Mouse (Mus musculus): ENCODE data around the gene Tnfsf14. TPM values are rescaled to one million over a fixed set of nuclear protein-coding genes. Genes with fewer than 3 reads are reported as not detected.

The Tnfsf14 gene
- total RNA-seq (2012; rRNA removed) (14.6 and 18.1 TPM in 2 replicates), total RNA-seq (2014; rRNA removed) (13.6 and 15.4 TPM in 2 replicates), polyA plus RNA-seq (2012; ENCODE audit: insufficient read length, low read depth) (10.6 and 12.7 TPM in 2 replicates)

DNA sequence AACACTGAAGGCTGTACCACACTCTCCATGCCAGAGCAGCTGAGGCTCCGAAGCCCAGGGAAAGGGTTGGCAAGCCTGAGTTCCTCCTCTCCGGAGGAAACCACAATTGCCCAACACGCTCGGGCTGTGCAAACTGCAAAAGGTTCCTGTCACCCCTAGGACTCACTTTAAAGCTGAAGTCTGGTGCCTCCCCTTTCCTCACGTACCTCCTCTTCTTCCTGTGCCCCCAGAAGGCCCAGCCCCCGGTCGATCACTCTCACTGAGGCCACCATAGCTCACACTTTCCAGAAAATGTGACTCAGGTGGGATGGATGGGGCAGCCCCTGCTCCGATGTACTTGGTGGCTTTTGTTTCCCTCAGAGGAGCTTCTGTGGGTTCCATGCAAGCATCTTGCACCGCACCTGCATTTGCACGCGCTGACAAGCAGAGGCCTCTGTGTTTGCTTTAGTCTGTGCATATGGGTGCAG is at the start of gene Tnfsf14:
TSS of gene Tnfsf14 (minus strand) at position 137 of the 467 bp plus-strand sequence.
- in situ Hi-C loops (cut with MboI; ENCODE audit: low pct_ligation_motif_present, low pct_unique_long_range_greater_than_20kb, low sequenced_read_pairs) (no loop called here), dilution Hi-C loops (cut with MboI; ENCODE audit: extremely low pct_ligation_motif_present, extremely low pct_unique_long_range_greater_than_20kb, low sequenced_read_pairs) (no loop called here)
- peak within 1 kb of the TSS; percentile 43 to 58 (median 53) for H3K4me3 ChIP-seq (replicated peaks in 1 of 3; ENCODE audit: low read depth in 2 of 3, low read length in 2 of 3, poor library complexity in 1 of 3)
- no peak within 1 kb of the TSS for H3K9ac ChIP-seq (ENCODE audit: insufficient read depth, low read depth)
- peak within 1 kb of the TSS; percentile 39 for H3K4me2 ChIP-seq (ENCODE audit: insufficient read depth, low read depth, poor library complexity, severe bottlenecking)
- peak; percentile 90 for DNase-seq (ENCODE audit: extremely low read depth)
- peaks cover 18 to 60% of the 10 kb centered on the region in 2 experiments for H3K4me1 ChIP-seq (ENCODE audit: control insufficient read depth in 1 of 2, insufficient read depth in 2 of 2)
- peaks cover 6% of the 10 kb centered on the region for H3K27me3 ChIP-seq (replicated peaks)
- peaks cover 0 to 20% of the 10 kb centered on the region in 2 experiments for H3K36me3 ChIP-seq (replicated peaks in 1 of 2; ENCODE audit: control insufficient read depth in 1 of 2, insufficient read depth in 1 of 2, low read length in 1 of 2)
- H3K27ac ChIP-seq (ENCODE audit: insufficient read depth, low read depth) = 0 out of 2 replicates have a peak within 1 kb of the TSS, but pooled peaks have one; percentile 10
- peaks cover 5% of the 10 kb centered on the region for H3K9me3 ChIP-seq (replicated peaks; ENCODE audit: low read length)
- no peaks in the 10 kb centered on the region for H3K79me2 ChIP-seq (replicated peaks; ENCODE audit: control insufficient read depth, extremely low read depth, insufficient read depth, poor library complexity, severe bottlenecking)
- TF ChIP-seq MAX (IDR thresholded peaks at IDR 0.05; ENCODE audit: low read length) (peak; percentile 40; the same call in 1 of the 2 replicates), RAD21 (IDR thresholded peaks at IDR 0.05; ENCODE audit: low read depth, low read length) (no peak), ETS1 (conservative IDR thresholded peaks at IDR 0.05; ENCODE audit: low read depth, low read length) (peak; percentile 92), TBP (conservative IDR thresholded peaks at IDR 0.05; ENCODE audit: low read depth, low read length) (peak; percentile 85), MAZ (IDR thresholded peaks at IDR 0.05; ENCODE audit: low read depth, low read length) (peak; percentile 92), ELF1 (IDR thresholded peaks at IDR 0.05; ENCODE audit: low read depth, low read length) (peak; percentile 50; the same call in 1 of the 2 replicates), HCFC1 (IDR thresholded peaks at IDR 0.05; ENCODE audit: low read depth, low read length) (no peak), ZKSCAN1 (IDR thresholded peaks at IDR 0.05; ENCODE audit: borderline replicate concordance, low read depth, low read length) (no peak), MAFK (IDR thresholded peaks at IDR 0.05; ENCODE audit: insufficient replicate concordance, low read length) (peak; percentile 73), JUND (conservative IDR thresholded peaks at IDR 0.05; ENCODE audit: low read depth, low read length) (no peak), CTCF (conservative IDR thresholded peaks at IDR 0.05 in 1 of 2, IDR thresholded peaks at IDR 0.05 in 1 of 2; ENCODE audit: low read depth in 2 of 2, low read length in 2 of 2) (no peak), EP300 (IDR thresholded peaks at IDR 0.05; ENCODE audit: low read length) (peak; percentile 87), BHLHE40 (IDR thresholded peaks at IDR 0.05; ENCODE audit: low read depth, low read length) (peak; percentile 98), IRF4 (IDR thresholded peaks at IDR 0.05; ENCODE audit: low read depth, low read length) (peak; percentile 49; the same call in 1 of the 2 replicates), RCOR1 (conservative IDR thresholded peaks at IDR 0.05; ENCODE audit: low read depth, low read length) (peak; percentile 70; the same call in 1 of the 2 replicates), JUN (IDR thresholded peaks at IDR 0.05; ENCODE audit: insufficient read depth, low read depth, low read length) (peak; percentile 44; the same call in 1 of the 2 replicates), MXI1 (IDR thresholded peaks at IDR 0.05; ENCODE audit: low read depth, low read length) (peak; percentile 56; the same call in 1 of the 2 replicates), ZNF384 (IDR thresholded peaks at IDR 0.05; ENCODE audit: low read depth, low read length) (no peak), UBTF (IDR thresholded peaks at IDR 0.05; ENCODE audit: low read depth, low read length) (no peak), POLR2AphosphoS2 (IDR thresholded peaks at IDR 0.05; ENCODE audit: low read depth, low read length) (no peak), SMC3 (IDR thresholded peaks at IDR 0.05; ENCODE audit: low read depth, low read length) (no peak), CHD1 (IDR thresholded peaks at IDR 0.05; ENCODE audit: low read depth, low read length) (0 out of 2 replicates have a peak, but pooled peaks have one; percentile 72), CHD2 (IDR thresholded peaks at IDR 0.05; ENCODE audit: low read length) (peak; percentile 51; the same call in 1 of the 2 replicates), ZC3H11A (IDR thresholded peaks at IDR 0.05; ENCODE audit: low read depth, low read length) (no peak), USF1 (IDR thresholded peaks at IDR 0.05; ENCODE audit: low read depth, low read length) (no peak), GABPA (IDR thresholded peaks at IDR 0.05; ENCODE audit: insufficient replicate concordance, low read depth, low read length) (no peak), SIN3A (IDR thresholded peaks at IDR 0.05; ENCODE audit: low read length) (peak; percentile 74), E2F4 (IDR thresholded peaks at IDR 0.05; ENCODE audit: insufficient replicate concordance, low read depth, low read length) (no peak), POLR2A (IDR thresholded peaks at IDR 0.05; ENCODE audit: low read depth, low read length) (peak; percentile 64), TCF12 (IDR thresholded peaks at IDR 0.05; ENCODE audit: low read depth, low read length) (peak; percentile 98), ZMIZ1 (IDR thresholded peaks at IDR 0.05; ENCODE audit: low read depth, low read length) (peak; percentile 46; the same call in 1 of the 2 replicates), MEF2A (IDR thresholded peaks at IDR 0.05; ENCODE audit: borderline replicate concordance, low read depth, low read length) (peak; percentile 51; the same call in 1 of the 2 replicates), USF2 (conservative IDR thresholded peaks at IDR 0.05; ENCODE audit: low read depth, low read length) (no peak), NRF1 (IDR thresholded peaks at IDR 0.05; ENCODE audit: low read depth, low read length) (no peak), NELFE (IDR thresholded peaks at IDR 0.05; ENCODE audit: low read depth, low read length) (peak; percentile 55; the same call in 1 of the 2 replicates), PAX5 (IDR thresholded peaks at IDR 0.05; ENCODE audit: low read length) (no peak), MYC (IDR thresholded peaks at IDR 0.05; ENCODE audit: low read depth, low read length) (0 out of 2 replicates have a peak, but pooled peaks have one; percentile 52), KAT2A (IDR thresholded peaks at IDR 0.05; ENCODE audit: insufficient replicate concordance, low read length) (no peak)

Measured in CH12.LX (cell line).